Mouse (Mus musculus) left cerebral cortex, adult 11 months (tissue): ENCODE data around the gene Dedd.
"Not testable (repeated sequence)": the region's sequence is repeated elsewhere in the genome, so short reads cannot be mapped to it uniquely, and the experiment has no call there.

ENCODE experiments used
- DNase-seq: peaks from one replicate; pipeline ENCODE4 v3.0.0; 2022; ENCODE audit warnings: low spot score

Dedd gene

DNA sequence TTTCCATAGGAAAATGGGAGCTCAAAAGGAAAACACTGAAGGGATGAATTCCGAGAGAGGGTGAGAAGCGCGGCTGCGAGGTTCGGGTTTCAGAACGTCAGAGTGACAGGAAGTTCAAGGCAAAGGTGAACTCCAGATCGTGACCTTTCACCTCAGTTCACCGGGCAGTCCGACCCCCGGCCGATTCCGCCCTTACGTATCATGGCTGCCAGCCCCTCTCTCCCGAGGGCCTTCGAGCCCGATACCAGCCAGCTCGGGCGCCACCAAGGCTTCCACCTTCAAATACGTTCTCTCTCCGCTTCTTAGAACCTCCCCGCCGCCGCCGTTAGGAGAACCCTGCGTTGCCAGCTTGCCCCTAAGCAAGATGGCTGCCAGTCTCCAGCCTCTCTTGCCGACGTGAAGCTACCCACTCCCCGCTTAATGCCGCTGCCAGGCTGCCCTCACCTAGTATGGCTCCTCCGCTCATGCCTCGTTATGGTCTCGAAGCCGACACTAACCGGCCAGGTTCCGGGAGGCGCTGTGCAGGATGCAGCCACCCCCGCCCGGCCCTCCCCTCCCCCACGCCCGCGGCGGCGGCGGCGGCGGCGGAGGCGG is at the start of gene Dedd:
Gene Dedd (plus strand): TSS at position 307 of the 594 bp plus-strand sequence.
- peak; percentile 93 for DNase-seq

GRCm38 (mm10) chr1:171279721-171280120 is 49.2 kb upstream of the Dedd start:
- DNase-seq, result no peak

DNA sequence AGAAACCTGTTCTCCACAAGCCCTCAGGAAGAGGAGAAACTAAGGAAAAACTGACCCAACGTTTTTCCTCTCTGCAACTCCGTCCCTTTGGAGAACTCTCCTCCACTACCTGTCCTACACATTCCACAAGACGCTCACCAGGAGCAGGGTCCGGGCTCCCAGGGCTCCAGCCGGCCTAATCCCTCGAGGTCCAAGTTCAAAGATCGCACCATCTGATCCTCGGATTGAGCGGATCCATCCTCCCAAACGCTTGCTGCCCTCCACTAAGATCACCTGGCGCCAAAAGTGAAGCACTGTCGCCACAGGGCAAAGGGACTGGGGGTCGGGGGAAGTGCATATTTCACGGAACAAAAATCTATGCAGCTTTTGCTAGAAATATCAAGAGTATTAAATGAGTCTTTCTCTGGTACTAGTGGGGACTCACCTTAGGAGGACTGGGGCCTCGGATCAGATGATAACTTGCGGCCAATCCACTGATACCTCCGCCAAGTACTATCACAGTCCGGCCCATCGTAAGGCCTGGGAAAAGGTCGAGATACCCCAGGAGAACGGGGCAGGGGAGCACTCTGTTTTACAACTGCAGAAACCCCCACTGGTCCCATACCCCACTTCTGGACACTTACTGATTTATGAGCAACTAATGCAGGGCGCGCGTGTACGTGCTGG is 48.6 kb upstream of the Dedd start:
- DNase-seq, result no peak

DNA sequence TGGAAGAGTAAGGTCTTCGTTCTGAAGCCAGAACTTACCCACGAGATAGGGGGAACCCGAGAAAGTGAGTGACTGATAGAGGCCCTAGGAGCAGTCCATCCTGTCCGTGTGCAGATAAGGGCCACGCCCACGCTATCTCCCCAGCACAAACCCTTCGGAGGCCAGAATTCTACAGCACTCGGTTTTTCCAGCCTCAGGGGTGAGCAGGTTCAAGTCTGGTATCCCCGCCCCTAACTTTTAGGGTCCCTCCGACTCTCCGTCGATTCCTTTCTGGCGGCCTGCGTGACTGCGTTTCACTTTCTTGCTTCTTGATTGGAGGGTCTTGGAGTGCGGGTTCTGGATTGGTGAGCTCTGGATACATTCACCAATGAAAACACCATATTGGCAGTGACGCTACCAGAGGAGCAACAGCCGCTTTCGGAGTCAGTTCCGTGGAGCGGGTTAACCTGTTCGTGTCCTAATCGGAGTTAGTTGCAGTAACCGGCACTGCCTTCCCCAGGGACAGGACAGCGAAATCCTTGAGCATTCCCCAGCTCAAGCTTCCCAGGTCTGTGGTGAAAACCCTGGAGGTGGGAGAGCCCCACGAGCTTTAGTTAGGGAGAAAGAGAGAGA is 47.9 kb upstream of the Dedd start, which contains the start of gene Ppox:
Gene Ppox (minus strand): TSS at position 271 of the 612 bp plus-strand sequence.
- peak; percentile 94 for DNase-seq

- peak; percentile 47 for DNase-seq
Observed at GRCm38 (mm10) chr1:171281528-171281923, 47.4 kb upstream of the Dedd start.

DNA sequence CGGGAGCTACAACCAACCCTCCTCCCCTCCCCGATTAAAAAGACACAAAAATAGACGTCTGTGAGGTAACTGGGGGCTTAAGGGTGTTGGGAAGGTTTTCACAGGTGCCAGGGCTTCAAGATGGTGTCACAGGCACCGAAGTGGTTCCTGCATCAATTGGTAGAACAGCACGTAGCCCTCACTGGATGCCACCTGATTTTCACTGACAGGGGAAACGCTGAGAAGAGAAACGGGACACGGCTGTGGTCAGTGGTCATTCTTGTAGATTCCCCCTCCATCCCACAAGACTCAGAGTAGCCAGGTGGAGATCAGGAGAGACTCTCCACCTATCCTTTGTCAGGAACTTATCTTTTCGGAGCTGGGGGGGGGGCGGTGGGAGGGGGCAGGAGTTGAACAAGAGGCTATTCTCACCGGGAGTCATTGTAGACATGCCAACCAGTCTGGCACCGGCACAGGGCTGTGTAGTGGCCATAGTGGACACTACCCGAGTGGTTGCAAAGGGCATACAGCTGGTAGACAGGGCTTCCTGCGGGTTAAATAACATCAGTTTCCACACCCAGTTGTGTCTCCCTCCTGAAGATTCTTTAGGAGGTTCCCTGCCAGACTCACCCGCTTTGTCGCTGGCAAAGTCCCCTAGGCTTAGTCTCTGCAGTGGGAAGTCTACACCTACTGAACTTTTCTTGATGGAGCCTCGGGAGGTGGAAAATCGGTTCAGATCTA is 46.7 kb upstream of the Dedd start:
- DNase-seq, result peak; percentile 1

DNA sequence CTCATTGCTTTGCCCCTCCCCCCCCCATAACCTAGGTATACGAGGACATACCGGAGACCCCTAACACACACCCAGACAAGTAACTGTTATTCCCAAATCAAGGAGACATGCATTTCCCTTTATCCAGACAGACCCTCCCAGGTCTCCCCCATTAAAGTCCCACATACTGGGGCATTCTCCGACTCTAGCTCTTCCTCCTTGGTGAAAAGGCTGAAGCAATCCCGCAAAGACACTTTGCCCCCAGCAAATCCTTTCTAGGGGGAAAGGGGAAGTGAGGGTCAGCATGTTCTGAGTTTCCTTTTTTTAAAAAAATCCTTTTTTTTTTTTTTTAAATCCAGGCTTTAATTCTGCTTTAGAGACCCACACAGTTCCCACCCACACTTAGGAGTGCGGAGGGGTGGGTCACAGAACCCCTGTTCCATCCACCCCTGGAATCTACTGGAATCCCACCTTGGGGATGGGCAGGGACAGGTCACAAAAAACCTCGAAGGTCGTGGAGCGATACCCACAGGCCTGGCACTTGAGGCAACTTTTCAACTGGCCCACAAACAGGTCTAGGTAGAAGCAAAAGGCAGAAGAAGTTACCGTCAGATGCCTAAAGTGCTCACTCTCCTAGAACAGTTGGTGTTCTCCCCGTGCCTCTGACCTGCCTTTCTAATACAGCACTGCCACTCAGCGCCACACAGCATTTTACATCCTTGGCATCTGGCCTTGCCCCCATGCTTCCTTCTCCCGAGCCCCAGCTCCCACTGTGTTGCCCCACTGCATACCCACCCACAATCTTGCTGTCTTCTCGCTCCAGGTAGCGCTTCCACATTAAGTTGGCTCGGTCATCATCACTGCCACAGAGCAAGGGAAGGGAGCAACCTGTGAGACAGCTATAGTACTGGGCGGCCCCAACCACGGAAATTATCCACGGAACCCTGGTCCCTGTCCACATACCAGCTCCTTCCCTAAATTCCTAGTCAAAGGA is 45.5 kb upstream of the Dedd start:
- no peak for DNase-seq

GRCm38 (mm10) chr1:171284491-171284890 is 44.5 kb upstream of the Dedd start:
- no peak for DNase-seq

DNA sequence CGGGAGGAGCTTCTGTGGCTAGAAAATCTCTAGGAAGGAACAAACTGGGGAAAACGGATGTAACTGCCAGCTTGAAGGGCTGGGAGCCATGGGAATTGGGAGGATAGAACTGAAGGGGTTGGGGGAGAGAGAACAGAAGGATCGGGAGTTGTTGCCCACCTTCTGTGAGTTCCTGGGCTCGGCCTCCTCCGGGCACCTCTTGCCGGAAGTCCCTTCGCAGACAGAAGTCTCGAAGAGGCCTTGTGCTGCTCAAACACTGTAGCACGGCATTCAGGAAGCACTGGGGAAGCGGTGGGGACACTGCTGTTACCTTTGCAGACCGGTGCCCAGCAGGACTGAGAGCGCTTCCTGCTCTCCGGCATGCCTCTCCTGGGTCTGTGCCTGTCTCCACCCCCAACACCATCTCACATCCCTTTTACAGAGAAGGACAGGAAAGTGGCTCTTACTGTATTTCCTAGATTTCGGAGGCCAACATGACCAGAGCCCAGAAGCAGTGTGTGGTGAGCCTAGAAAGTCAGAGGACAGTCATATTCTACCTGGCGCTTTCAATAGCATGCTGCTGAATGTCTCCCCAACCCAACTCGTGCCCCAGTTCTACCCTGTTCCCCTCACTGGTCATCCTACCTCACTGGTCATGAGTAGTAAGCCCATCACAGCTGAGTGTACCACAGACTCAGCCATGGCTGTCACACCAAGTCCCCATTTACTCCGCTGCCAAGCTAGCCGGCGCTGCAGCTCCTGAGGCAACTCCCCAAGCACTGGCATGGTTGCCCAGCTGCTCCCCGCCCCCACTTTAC is 43.7 kb upstream of the Dedd start:
- no peak for DNase-seq

- no peak for DNase-seq
Observed at GRCm38 (mm10) chr1:171286517-171286916, 42.4 kb upstream of the Dedd start.

GRCm38 (mm10) chr1:171287136-171288081 is 41.5 kb upstream of the Dedd start, which contains the start of gene Usp21:
TSS of gene Usp21 (minus strand) at chr1:171287991.
- peak; percentile 88 for DNase-seq

- DNase-seq, result no peak
Observed at GRCm38 (mm10) chr1:171288328-171288727, 40.6 kb upstream of the Dedd start.

- no peak for DNase-seq
Observed at GRCm38 (mm10) chr1:171293351-171293750, 35.6 kb upstream of the Dedd start.

DNA sequence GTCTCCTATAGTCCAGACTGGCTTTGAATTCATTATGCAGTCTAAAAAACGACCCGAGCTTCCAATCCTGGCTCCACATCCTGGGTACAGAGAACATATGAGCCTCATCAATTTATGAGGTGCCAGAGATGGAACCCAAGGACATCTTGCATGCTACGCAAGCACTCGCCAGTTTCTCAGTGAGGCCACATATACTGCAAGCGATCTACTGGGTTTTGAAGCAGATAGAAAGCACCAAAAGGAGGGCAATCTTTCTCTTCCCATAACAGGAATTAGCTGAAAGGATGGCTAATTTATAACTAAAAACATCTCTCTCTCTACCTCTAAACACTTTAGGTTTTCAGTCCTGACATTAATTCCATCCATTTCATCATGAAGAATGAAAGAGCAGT is 35.0 kb upstream of the Dedd start:
- no peak for DNase-seq

DNA sequence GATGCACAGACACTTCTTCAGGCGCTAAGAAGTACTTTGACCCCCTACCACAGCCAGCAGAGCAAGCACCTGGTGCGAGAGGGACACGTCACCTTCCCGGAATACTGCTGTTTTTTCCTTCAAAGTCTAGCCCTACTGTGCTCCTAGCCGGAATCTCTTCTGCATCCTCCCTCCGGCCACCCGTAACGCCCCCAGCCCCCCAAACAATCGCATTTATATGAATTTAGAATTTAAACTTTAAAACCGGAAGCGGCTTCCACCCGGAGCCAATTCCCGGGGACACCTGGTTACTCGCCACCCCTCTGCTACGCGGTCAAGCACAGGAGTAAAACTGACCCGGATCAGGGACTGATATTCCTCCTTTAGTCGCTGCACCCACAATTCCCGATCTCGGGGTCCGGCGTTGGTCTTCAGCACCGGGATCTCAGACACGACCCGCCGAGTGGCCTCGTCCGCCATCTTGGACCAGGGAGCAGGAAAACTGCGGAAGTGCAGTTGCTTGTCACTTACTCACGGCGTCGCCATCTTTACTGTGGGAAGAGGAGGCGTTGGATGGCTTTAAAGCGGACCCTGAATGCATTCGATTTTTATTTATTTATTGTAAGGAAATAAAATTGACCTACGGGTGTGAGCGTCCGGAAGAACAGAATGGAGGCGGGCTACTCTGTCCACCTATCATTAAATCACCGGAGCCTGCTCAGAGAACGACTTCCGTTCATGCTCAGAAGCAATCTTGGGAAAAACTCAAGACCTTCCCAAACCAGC is 34.5 kb upstream of the Dedd start, which contains the start of gene Ufc1:
Gene Ufc1 (minus strand): TSS at position 727 of the 765 bp plus-strand sequence.
- DNase-seq, result peak; percentile 83

DNA sequence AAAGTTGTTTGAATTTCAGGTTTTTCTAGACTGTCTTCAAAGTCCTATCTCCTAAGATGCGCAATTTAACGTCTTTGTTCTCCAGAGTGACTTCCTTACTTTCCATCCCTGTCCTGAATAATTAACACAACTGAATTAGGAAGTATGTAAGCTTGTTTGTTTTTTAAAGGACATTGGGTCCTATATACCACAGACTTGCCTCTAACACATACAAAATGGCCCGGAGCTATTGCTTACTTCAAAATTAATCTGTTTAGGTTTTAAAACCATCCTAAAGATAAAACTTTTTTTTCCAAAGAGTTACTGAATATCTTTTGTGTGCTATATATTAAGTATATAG is 33.9 kb upstream of the Dedd start:
- DNase-seq, result no peak

DNA sequence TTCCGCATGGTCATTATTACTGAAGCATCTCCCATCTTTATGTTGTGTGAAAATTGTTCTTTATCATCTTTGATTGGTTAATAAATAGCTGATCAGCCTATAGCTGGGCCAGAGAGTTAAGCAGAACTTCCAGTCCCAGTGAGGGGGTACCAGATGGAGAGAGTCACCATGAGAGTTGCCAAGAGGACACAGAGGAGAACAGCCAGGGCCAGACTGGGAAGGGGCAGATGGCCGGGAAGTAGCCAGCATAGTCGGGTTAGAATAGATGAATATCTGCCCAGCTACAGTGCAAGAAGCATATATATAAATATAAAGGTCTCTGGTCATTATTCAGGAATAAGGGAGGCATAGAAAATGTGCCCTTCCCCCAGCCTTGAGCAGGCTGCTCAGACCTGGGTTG is 30.7 kb upstream of the Dedd start:
- DNase-seq, result no peak

DNA sequence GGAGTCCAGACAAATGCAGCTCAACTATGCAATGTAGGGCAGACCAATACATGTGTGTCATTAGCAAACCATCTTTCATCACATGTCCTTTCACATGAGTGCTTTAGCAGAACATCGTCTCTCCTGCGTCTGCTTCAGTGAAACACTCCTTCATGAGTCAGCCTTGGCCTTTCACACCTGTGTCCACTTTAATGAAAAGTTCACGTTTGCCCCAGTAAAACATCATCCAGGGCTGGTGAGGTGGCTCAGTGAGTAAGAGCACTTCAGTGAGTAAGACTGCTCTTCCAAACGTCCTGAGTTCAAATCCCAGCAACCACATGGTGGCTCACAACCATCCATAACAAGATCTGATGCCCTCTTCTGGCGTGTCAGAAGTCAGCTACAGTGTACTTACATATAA is 22.8 kb upstream of the Dedd start:
- not testable (repeated sequence) for DNase-seq

DNA sequence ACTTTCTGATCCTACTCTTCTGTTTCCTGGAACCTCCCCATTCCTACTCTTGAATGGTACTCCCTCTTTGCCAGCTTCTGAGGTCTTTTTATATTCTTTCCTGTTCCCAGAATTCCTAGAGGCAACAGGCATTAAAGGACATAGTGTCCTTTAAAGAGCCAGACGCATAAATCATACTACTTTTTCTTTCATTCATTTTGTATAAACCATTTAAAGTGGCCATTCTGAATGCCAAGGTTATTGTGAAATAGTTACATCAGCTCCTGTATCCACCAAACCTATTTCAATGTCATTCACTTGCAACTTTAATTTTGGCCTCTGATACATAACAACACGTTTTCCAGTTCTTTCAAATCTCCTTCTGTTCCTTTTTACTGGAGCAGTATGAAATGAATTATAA is 19.6 kb upstream of the Dedd start:
- DNase-seq, result no peak
